Mouse (Mus musculus) right cerebral cortex, postnatal 10 days (tissue): ENCODE results near the gene Gm10197.
"Not testable (repeated sequence)": the region's sequence is repeated elsewhere in the genome, so short reads cannot be mapped to it uniquely, and the experiment has no call there.

ENCODE experiments used
- DNase-seq, 2 experiments: peaks; one replicate each; pipeline ENCODE4 v3.0.0; 2021; ENCODE audit warnings: low spot score in 2 of 2

The Gm10197 gene

GRCm38 (mm10) chr19:53371666-53372065 is at the start of gene Gm10197:
Gm10197 (minus strand) TSS chr19:53371766.
- no peak for DNase-seq

GRCm38 (mm10) chr19:53420924-53421582 is 49.5 kb upstream of the Gm10197 start:
- DNase-seq, result peak; percentile 81 to 84

DNA sequence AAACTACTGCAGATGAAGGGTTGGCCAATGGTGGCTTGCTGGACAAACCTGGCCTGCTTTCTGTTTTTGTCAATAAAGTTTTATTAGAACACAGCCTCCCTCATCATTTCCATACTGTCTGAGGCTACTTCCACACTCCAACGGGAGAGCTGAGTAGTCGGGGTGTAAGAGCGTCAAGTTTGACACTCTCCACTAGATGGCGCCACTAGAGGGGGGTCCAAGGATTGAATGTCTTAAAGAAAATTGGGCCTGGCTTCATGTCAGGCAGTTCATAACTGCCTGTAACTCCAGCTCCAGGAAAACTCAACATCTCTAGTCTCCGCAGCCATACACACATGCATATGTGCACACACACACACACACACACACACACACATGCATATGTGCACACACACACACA is 48.3 kb upstream of the Gm10197 start:
- peak in 1 of 2 experiments; percentile 57 for DNase-seq

- DNase-seq, result peak in 1 of 2 experiments; percentile 55
These were observed 43.6 kb upstream of the Gm10197 start for GRCm38 (mm10) chr19:53415198-53415597.

- DNase-seq, result no peak
These were observed 43.1 kb upstream of the Gm10197 start for GRCm38 (mm10) chr19:53414650-53415049.

GRCm38 (mm10) chr19:53413617-53414380 is 42.2 kb upstream of the Gm10197 start:
- DNase-seq, result no peak

GRCm38 (mm10) chr19:53412149-53412848 is 40.7 kb upstream of the Gm10197 start:
- no peak for DNase-seq

- DNase-seq, result no peak
These were observed 38.2 kb upstream of the Gm10197 start for GRCm38 (mm10) chr19:53409663-53410307.

DNA sequence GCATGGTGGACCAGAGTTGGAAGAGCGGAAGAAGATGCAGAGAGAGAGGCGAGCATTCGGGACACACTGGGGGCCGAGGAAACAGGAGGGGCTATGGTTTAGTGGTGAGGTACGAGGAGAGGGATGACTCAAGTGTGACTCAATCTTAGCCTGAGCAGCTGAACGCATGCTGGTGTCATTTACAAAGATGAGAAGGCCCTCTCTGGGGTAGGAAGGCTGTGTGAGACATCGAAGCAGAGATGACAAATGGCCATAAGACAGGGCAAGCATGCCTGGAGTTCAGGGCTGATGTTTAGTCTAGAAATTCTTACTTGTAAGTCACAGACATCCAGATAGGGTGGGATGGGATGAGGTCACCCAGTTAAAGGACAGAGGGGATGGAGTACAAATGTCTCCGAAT is 36.8 kb upstream of the Gm10197 start:
- DNase-seq, result no peak

DNA sequence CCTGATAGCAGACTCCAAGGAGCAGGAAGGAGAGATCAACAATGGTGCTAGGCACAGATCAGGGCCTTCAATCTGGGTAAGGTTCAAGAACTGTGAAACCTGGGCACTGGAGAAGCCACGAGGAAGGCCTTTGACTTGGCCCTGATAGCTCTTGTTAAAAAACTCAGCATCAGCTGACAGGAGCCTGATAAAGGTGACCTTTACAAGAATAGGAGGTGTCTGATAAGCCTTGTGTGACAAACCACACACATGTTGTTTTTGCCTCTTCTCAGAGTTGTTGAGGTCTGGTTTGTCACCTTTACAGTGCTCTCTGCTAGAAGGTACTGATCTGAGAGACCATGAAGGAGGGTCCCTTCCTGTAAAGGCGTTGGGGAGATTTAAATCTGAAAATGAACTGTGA is 35.8 kb upstream of the Gm10197 start:
- DNase-seq, result no peak

DNA sequence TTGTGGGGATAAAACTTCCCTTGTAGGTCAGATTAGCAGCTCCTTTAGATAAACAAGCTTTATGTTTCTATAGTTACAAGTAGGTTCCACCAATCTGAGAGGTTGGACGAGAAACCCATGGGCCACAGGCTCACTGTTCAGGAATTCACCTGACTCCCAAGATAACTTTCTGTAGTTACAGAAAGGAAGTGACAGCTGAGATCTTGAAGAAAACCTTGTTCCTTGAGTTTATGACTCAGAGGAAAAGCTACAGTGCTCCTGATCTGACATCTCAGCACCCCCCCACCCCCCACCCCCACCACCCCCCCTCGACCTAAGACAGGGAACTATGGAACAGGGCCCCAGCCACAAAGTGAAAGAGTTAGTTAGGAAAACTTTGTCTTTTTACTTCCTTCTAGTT is 34.2 kb upstream of the Gm10197 start:
- DNase-seq, result peak in 1 of 2 experiments; percentile 4

- DNase-seq, result peak in 1 of 2 experiments; percentile 16
These were observed 33.3 kb upstream of the Gm10197 start for GRCm38 (mm10) chr19:53404837-53405356.

DNA sequence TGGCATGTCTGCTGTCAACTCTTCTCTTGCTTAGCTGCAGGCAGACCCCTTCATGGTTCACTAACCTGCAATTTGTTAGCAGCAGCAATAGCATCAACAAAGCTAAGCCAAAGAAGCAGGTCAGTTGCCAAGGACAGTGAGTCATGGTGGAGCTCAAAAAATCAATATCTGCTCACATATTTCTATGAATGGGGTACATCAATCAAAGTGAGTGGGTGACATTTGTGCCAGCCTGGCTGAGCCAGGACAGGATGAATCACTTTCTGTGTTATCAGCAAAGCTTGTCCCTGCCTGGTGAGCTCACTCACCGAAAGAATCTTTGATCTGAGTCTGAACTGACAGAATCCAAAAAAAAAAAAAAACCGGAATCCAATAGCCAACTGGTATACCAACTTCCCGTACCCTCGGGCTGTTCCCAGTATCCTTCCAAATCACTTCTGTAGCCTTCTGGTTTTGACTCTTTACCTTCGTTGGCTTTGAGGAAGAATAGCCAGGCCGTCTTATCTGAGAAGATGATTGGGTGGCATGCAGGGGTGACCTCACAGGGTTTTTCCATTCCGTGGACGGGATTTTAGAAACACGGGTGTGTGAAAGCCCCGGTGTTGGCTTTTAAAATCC is 32.8 kb upstream of the Gm10197 start:
- peak in 1 of 2 experiments; percentile 10 for DNase-seq

DNA sequence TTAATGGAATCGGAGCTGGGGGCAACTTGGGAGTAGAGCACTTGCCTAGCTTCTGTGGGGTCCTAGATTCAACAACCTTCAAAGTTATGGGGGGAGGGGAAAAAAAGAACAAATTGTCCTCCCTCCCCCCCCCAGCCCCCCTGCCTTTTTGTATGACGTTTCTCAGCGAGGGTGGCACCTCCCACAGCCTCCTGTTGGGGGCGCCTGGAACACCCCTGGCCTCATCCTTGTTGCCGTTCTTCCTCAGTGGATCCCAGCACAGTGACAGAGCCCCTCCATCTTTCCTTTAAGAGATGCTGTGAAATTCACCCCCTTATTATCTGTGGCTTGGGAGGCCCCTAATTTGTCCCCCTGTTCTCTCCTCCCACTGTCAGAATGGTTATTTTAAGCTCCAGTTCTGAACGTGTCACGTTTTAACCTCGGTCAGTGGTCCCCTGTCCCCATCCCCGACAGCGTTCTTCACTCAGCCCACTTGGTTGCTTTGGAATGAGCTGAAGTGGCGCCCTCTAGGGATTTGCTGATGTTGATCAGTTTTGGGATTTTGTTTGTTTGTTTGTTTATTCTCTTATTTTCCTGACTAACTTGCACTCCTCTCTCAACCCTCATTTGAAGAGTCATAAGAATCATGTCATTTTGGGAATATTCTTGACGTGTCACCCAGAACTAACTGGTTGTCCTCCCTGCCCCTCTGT is 31.3 kb upstream of the Gm10197 start:
- DNase-seq, result no peak

DNA sequence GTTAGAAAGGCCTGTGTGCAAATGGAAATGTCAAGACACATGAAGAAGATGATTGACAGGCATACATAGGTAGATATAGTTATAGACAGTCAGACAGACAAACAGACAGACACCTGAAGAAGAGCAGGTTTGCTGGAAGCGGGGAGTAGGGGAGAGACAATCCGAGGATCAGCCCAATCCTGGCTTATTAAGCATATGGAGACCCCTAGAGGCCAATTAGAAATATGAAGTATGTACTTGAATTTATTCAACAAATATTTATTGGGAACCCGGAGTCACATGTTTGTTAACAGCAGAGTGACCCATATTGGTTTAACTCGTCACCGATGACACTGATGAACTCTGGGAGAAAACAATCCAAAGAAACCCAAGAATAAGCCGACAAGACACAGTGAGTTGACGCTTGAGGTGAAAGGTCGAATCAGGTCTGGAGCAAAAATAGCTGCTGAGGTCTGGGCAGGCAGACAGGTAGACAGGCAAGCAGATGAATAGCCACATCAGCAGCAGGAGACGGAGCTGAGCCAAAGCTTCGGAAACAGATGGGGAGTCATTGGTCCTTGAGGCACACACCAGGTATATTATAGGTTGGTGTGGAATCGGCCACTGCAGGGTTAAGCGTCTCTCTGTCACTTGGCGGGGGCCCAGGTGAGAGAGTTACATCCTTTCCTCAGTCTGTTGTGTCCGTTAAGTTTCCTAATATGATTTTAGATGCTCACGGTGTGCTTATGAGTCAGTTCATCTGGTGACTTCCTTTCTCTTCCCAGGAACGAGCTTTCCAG is 29.0 kb upstream of the Gm10197 start:
- DNase-seq, result no peak

GRCm38 (mm10) chr19:53399213-53399612 is 27.6 kb upstream of the Gm10197 start:
- no peak for DNase-seq

- no peak for DNase-seq
These were observed 26.1 kb upstream of the Gm10197 start for GRCm38 (mm10) chr19:53397451-53398233.

- not testable (repeated sequence) for DNase-seq
These were observed 24.2 kb upstream of the Gm10197 start for GRCm38 (mm10) chr19:53395805-53396204.

- DNase-seq, result not testable (repeated sequence)
These were observed 23.4 kb upstream of the Gm10197 start for GRCm38 (mm10) chr19:53394956-53395355.
